In the genomic region with DNA sequence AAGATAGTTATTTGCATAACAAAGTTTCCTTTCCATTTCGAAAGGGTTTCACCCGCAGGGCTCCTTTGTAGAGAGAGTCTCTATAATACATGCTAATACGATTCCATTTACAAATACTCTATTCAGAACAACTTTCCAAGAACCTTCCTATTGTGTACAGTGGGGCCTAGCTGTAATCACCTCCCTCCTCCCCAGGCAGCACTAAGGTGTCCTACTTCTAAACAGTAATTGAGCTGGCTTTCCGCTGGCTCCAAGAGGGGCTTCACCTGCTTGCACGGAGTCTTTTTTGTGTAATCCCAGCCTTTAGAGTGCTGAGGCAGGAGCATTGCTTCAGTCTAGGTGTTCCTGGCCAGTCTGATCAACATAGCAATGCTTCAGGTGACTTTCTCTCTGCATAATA, we compare ENCODE assay signal across 27 mouse cellular contexts. TPM values are rescaled to one million over a fixed set of nuclear protein-coding genes. Genes with fewer than 3 reads are reported as not detected.
"Had no signal": no experiment of that assay in that cellular context is flagged by ENCODE, and none has a peak within 500 bp of the region (broad histone marks: within the 10 kb centered on the region; RNA-seq: fewer than 3 reads in every experiment).

No protein-coding gene starts in this region.

- ATAC-seq: midbrain, embryonic 15.5 days had no signal

- DNase-seq: kidney, adult 11 months; kidney, adult 8-10 months; kidney, postnatal 10 days; kidney, postnatal 36 days; liver, embryonic 13.5 days; lung, adult 2 months; lung, postnatal 14 days; lung, postnatal 4 days; retina, postnatal 1 day; right cerebral cortex, postnatal 25 days; spleen, adult 18-20 months; thymus, postnatal 25 days had no signal

- H3K27me3 ChIP-seq: midbrain, embryonic 15.5 days had no signal

- H3K36me3 ChIP-seq: kidney, embryonic 15.5 days; liver, embryonic 13.5 days; midbrain, embryonic 15.5 days; neural tube, embryonic 12.5 days; neural tube, embryonic 15.5 days; stomach, embryonic 15.5 days had no signal

- H3K4me2 ChIP-seq: kidney, embryonic 15.5 days; liver, embryonic 13.5 days; midbrain, embryonic 11.5 days; midbrain, embryonic 15.5 days; neural tube, embryonic 12.5 days; neural tube, embryonic 15.5 days; stomach, embryonic 15.5 days had no signal

- H3K9ac ChIP-seq: kidney, embryonic 15.5 days; midbrain, embryonic 15.5 days; neural tube, embryonic 12.5 days; neural tube, embryonic 15.5 days; stomach, embryonic 15.5 days had no signal

- H3K9me3 ChIP-seq: kidney, embryonic 15.5 days; liver, embryonic 13.5 days; midbrain, embryonic 15.5 days; neural tube, embryonic 12.5 days; neural tube, embryonic 15.5 days; stomach, embryonic 15.5 days had no signal

- H3K27ac ChIP-seq: kidney, embryonic 15.5 days; midbrain, embryonic 15.5 days; neural tube, embryonic 12.5 days; neural tube, embryonic 15.5 days; stomach, embryonic 15.5 days had no signal

- H3K4me3 ChIP-seq: kidney, embryonic 15.5 days; liver, embryonic 13.5 days; midbrain, embryonic 15.5 days; neural tube, embryonic 12.5 days; neural tube, embryonic 15.5 days; stomach, embryonic 15.5 days had no signal

RNA-seq across cellular contexts. Expression of a gene that starts 52.5 kb away (rescaled TPM):
- total RNA-seq: megakaryocyte-erythroid progenitor cell, adult 5-6 weeks had no signal

RNA-seq across cellular contexts. Expression of a gene that starts 54.2 kb away (rescaled TPM):
- total RNA-seq: layer of hippocampus, postnatal 14 days; left cerebral cortex, adult 18-20 months; left cerebral cortex, postnatal 25 days; liver, adult 2 months; megakaryocyte progenitor cell, adult 5-6 weeks; megakaryocyte-erythroid progenitor cell, adult 5-6 weeks had no signal
- polyA plus RNA-seq: kidney, embryonic 15.5 days; limb, embryonic 11.5 days; liver, adult 2 months; liver, embryonic 13.5 days; liver, embryonic 16.5 days; lung, adult 2 months; lung, embryonic 16.5 days; midbrain, embryonic 11.5 days; midbrain, embryonic 15.5 days; neural tube, embryonic 12.5 days; neural tube, embryonic 15.5 days; stomach, embryonic 15.5 days had no signal
